Mouse (Mus musculus) embryonic facial prominence, embryonic 14.5 days (tissue): ENCODE results near the gene Hddc2. TPM values are rescaled to one million over a fixed set of nuclear protein-coding genes. Genes with fewer than 3 reads are reported as not detected.

Source experiments
- ATAC-seq: fragments of 200-750 bp; cut with Nextera tagmentation; 2 replicates; pipeline ENCODE4 v1.8.0; 2017; ENCODE audit warnings: low read depth, moderate number of reproducible peaks, moderate TSS enrichment
- DNase-seq: peaks from one replicate; pipeline ENCODE4 v3.0.0-alpha.2; 2015; ENCODE audit warnings: low spot score
- H3K27ac ChIP-seq: fragments of 300-500 bp; sonication (generic); replicated peaks from 2 replicates; pipeline ENCODE4 v1.5.1; 2014; ENCODE audit warnings: low read depth, mild to moderate bottlenecking, low read length, moderate library complexity
- H3K27me3 ChIP-seq: fragments of 300-500 bp; sonication (generic); replicated peaks from 2 replicates; pipeline ENCODE4 v1.6.1; 2014; ENCODE audit warnings: low read length; ENCODE audit not compliant: control insufficient read depth, insufficient read depth
- H3K36me3 ChIP-seq: fragments of 300-500 bp; sonication (generic); 2 replicates; pipeline ENCODE4 v1.6.1; 2014; ENCODE audit warnings: low read length, mixed read lengths; ENCODE audit not compliant: control insufficient read depth, insufficient read depth
- H3K4me1 ChIP-seq: fragments of 300-500 bp; sonication (generic); 2 replicates; pipeline ENCODE4 v1.6.1; 2014; ENCODE audit warnings: antibody characterized with exemption, low read length; ENCODE audit not compliant: control insufficient read depth, insufficient read depth
- H3K4me2 ChIP-seq: fragments of 300-500 bp; sonication (generic); 2 replicates; pipeline ENCODE4 v1.6.1; 2014; ENCODE audit warnings: low read depth, mild to moderate bottlenecking, low read length, moderate library complexity, mixed read lengths
- H3K4me3 ChIP-seq: fragments of 300-500 bp; sonication (generic); 2 replicates; pipeline ENCODE4 v1.5.1; 2014; ENCODE audit warnings: low read depth, mild to moderate bottlenecking, low read length
- H3K9ac ChIP-seq: fragments of 300-500 bp; sonication (generic); 2 replicates; pipeline ENCODE4 v1.6.1; 2014; ENCODE audit warnings: low read depth, mild to moderate bottlenecking, low read length, moderate library complexity, mixed read lengths
- H3K9me3 ChIP-seq: fragments of 300-500 bp; sonication (generic); 2 replicates; pipeline ENCODE4 v1.6.1; 2016; ENCODE audit warnings: low read length; ENCODE audit not compliant: control insufficient read depth
- WGBS: fragments of 180-500 bp; shearing (Covaris S2); extraction: QIAGEN DNeasy Blood & Tissue Kit; methylation state at CpG from one replicate; pipeline ENCODE4 v1.1.7; 2014; 5-methylcytosine and 5-hydroxymethylcytosine counted together
- polyA plus RNA-seq: library from polyadenylated mRNA; unstranded; fragments of >200 nt; fragmentation: Nextera tagmentation; extraction: Ambion mirVana; gene quantifications from 2 replicates; pipeline ENCODE4 v1.2.1, GENCODE M21; 2014

Hddc2 gene
- polyA plus RNA-seq, 1 experiment from 2014 or later = 60.2 TPM

GRCm38 (mm10) chr10:31298263-31298662 lies 14.9 kb upstream of the Hddc2 start:
- Histone ChIP-seq H3K4me1 (no peaks in the 10 kb centered on the region), H3K27ac (no peak overlapping the region), H3K4me2 (no peak overlapping the region), H3K9me3 (no peaks in the 10 kb centered on the region), H3K4me3 (no peak overlapping the region), H3K9ac (no peak overlapping the region), H3K27me3 (no peaks in the 10 kb centered on the region), H3K36me3 (no peaks in the 10 kb centered on the region)
- 47% methylated on average over 2 of the region's 2 CpGs for WGBS
- ATAC-seq (no peak), DNase-seq (no peak)

GRCm38 (mm10) chr10:31298921-31299574 lies 14.1 kb upstream of the Hddc2 start:
- no peaks in the 10 kb centered on the region for H3K9me3 ChIP-seq
- H3K4me3 ChIP-seq = no peak overlapping the region
- ATAC-seq (peak; percentile 44; the same call in 1 of the 2 replicates), DNase-seq (peak; percentile 54)
- no peak overlapping the region for H3K4me2 ChIP-seq
- 37% methylated on average over 6 of the region's 6 CpGs for WGBS
- no peaks in the 10 kb centered on the region for H3K36me3 ChIP-seq
- no peaks in the 10 kb centered on the region for H3K27me3 ChIP-seq
- no peak overlapping the region for H3K9ac ChIP-seq
- no peak overlapping the region for H3K27ac ChIP-seq
- H3K4me1 ChIP-seq = no peaks in the 10 kb centered on the region

GRCm38 (mm10) chr10:31300292-31300691 lies 12.9 kb upstream of the Hddc2 start:
- no peak for ATAC-seq

GRCm38 (mm10) chr10:31303446-31303845 lies 9.7 kb upstream of the Hddc2 start:
- Histone ChIP-seq H3K27me3 (no peaks in the 10 kb centered on the region), H3K4me2 (no peak overlapping the region), H3K9me3 (no peaks in the 10 kb centered on the region), H3K9ac (no peak overlapping the region), H3K36me3 (no peaks in the 10 kb centered on the region), H3K27ac (no peak overlapping the region), H3K4me3 (no peak overlapping the region), H3K4me1 (no peaks in the 10 kb centered on the region)
- DNase-seq = no peak
- ATAC-seq = no peak
- 96% methylated on average over 2 of the region's 2 CpGs for WGBS

More at GRCm38 (mm10) chr10:31300292-31300691, 12.9 kb upstream of the Hddc2 start:
- Histone ChIP-seq H3K4me1 (no peaks in the 10 kb centered on the region), H3K27ac (no peak overlapping the region), H3K27me3 (no peaks in the 10 kb centered on the region), H3K9me3 (no peaks in the 10 kb centered on the region), H3K9ac (no peak overlapping the region), H3K4me2 (no peak overlapping the region), H3K36me3 (no peaks in the 10 kb centered on the region), H3K4me3 (no peak overlapping the region)
- no peak for DNase-seq
- WGBS = 33% methylated on average over 1 of the region's 1 CpGs

GRCm38 (mm10) chr10:31307024-31307598 lies 6.1 kb upstream of the Hddc2 start:
- no peaks in the 10 kb centered on the region for H3K9me3 ChIP-seq
- ATAC-seq (no peak), DNase-seq (no peak)
- H3K36me3 ChIP-seq = no peaks in the 10 kb centered on the region
- no peaks in the 10 kb centered on the region for H3K27me3 ChIP-seq
- no peaks in the 10 kb centered on the region for H3K4me1 ChIP-seq
- H3K9ac ChIP-seq = no peak overlapping the region
- H3K4me3 ChIP-seq = no peak overlapping the region
- H3K27ac ChIP-seq = no peak overlapping the region
- no peak overlapping the region for H3K4me2 ChIP-seq
- WGBS = 11% methylated on average over 1 of the region's 1 CpGs

GRCm38 (mm10) chr10:31318491-31318890 lies 5.3 kb downstream of the Hddc2 start:
- WGBS = 80% methylated on average over 5 of the region's 5 CpGs

GRCm38 (mm10) chr10:31329436-31329835 lies 16.3 kb downstream of the Hddc2 start:
- no peaks in the 10 kb centered on the region for H3K9me3 ChIP-seq
- peak; percentile 16 for DNase-seq
- no peak for ATAC-seq
- H3K9ac ChIP-seq = no peak overlapping the region
- H3K27me3 ChIP-seq = no peaks in the 10 kb centered on the region
- H3K27ac ChIP-seq = no peak overlapping the region
- 63% methylated on average over 1 of the region's 1 CpGs for WGBS
- H3K4me2 ChIP-seq = no peak overlapping the region
- no peak overlapping the region for H3K4me3 ChIP-seq
- peaks cover 12% of the 10 kb centered on the region; the same call in 1 of the 2 replicates for H3K4me1 ChIP-seq
- peaks cover 29% of the 10 kb centered on the region for H3K36me3 ChIP-seq

More at GRCm38 (mm10) chr10:31318491-31318890, 5.3 kb downstream of the Hddc2 start:
- peaks cover 12% of the 10 kb centered on the region for H3K4me1 ChIP-seq
- no peaks in the 10 kb centered on the region for H3K9me3 ChIP-seq
- no peak overlapping the region for H3K4me2 ChIP-seq
- no peak overlapping the region for H3K4me3 ChIP-seq
- ATAC-seq = no peak
- H3K9ac ChIP-seq = no peak overlapping the region
- no peaks in the 10 kb centered on the region for H3K27me3 ChIP-seq
- H3K36me3 ChIP-seq = peaks cover 40% of the 10 kb centered on the region
- no peak for DNase-seq
- no peak overlapping the region for H3K27ac ChIP-seq

GRCm38 (mm10) chr10:31330286-31330962 lies 17.2 kb downstream of the Hddc2 start:
- DNase-seq (no peak), ATAC-seq (no peak)
- Histone ChIP-seq H3K27ac (no peak overlapping the region), H3K4me2 (no peak overlapping the region), H3K9ac (no peak overlapping the region), H3K36me3 (peaks cover 26% of the 10 kb centered on the region), H3K4me1 (peaks cover 12% of the 10 kb centered on the region; the same call in 1 of the 2 replicates), H3K9me3 (no peaks in the 10 kb centered on the region), H3K4me3 (no peak overlapping the region), H3K27me3 (no peaks in the 10 kb centered on the region)
- 89% methylated on average over 3 of the region's 3 CpGs for WGBS
